Mouse (Mus musculus) right cerebral cortex, adult 2 months (tissue): Measurements from ENCODE around the gene Dab1.

Experiments used
- DNase-seq, 2 experiments: peaks; one replicate each; pipeline ENCODE4 v3.0.0; 2021 to 2022; ENCODE audit warnings: low spot score in 2 of 2

Dab1 gene

DNA sequence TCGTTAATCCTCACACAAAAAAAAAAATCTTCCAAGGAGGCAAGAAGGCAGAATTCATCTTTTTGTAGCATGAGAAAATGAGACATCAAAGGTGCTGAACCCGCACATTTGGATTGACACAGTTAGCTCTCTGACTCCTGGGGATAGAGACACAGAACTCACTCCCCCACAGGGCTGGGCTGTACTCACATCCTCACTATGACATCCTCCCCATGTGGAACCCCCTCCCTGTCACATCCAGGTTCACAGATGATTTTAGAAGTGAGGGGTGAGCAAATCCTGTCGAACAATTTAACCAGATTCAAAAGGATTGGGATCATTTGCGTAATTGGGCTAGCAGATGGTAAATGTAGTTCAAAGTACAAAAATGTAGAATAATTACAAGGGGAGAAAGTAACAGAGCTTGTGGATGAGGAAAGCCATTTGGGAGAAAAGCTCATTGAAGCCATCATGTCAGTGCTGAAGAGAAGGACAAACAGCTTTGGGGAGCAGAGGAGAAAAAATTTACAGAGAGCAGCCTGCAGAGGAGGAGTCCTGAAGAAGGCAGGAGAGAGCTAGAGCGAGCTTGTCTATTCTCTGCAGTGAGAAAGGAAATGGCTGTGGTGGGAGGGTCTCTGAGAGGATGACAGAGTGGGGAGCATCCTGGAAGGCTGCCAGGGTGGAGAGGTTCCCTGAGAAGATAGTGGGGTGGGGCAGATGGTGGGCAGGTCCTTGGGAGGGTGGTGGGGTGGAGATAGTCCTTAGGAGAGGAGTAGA lies 890.2 kb downstream of the Dab1 start:
- no peak for DNase-seq

DNA sequence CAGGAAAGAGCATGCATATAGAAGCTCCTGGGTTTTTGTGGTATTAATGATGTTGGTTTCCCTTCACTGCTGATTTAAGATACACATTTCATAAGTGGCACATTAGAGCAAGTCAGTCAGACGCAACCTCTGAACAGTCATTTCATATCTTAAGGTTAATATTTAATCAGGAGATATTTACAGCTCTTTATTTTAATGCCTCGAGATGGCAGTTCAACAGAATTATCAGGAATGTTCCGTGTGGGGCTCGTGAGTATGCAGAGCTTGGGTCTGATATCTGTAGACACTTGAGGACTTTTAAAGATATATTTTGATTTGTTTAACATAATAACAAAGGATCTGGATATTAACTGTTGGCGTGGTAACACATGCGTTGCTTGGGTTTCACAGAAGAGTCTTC lies 892.7 kb downstream of the Dab1 start:
- DNase-seq: no peak

- DNase-seq: no peak
These were observed 893.4 kb downstream of the Dab1 start for GRCm38 (mm10) chr4:104512513-104512912.

DNA sequence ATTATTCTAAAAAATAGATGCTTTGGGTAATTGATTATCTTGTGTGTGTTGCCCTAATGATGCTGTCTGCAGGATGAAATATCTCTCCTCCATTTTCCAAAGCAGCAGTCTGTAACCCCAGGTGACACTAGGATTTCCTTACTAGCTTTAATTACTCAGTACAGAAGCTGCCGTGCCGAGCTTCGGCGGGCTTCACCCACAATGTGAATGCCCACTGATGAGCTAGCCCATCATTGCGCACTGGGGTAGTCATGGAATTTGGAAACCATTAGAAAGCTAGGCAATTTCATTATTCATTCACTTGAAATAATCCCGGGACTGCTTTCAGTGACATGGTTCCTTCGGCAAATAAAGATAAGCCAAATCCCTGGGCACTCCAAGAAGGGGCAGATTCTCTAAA lies 894.5 kb downstream of the Dab1 start:
- no peak for DNase-seq

- DNase-seq: peak; percentile 44 to 58
These were observed 895.4 kb downstream of the Dab1 start for GRCm38 (mm10) chr4:104514568-104515000.

DNA sequence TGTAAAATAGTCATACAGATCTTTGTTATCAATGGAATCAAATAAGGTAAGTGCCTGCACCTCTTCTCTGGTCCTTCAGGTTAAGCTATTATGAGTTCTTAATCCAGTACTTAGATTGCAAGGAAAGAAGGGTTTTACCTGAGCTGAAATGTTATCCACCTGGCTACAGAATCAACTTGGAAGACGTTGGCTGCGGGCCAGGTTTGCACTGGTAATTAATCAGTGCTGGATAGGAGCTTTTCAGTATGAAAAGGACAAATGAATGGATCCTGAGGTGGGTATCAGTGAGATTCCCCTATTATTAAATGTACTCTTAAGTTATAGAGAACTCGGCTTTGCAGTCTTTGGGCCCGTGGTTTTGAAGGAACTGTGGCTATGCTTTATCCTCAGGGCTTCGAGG lies 896.5 kb downstream of the Dab1 start:
- DNase-seq: no peak

- DNase-seq: no peak
These were observed 903.2 kb downstream of the Dab1 start for GRCm38 (mm10) chr4:104522324-104522723.

- no peak for DNase-seq
These were observed 904.6 kb downstream of the Dab1 start for GRCm38 (mm10) chr4:104523776-104524175.

DNA sequence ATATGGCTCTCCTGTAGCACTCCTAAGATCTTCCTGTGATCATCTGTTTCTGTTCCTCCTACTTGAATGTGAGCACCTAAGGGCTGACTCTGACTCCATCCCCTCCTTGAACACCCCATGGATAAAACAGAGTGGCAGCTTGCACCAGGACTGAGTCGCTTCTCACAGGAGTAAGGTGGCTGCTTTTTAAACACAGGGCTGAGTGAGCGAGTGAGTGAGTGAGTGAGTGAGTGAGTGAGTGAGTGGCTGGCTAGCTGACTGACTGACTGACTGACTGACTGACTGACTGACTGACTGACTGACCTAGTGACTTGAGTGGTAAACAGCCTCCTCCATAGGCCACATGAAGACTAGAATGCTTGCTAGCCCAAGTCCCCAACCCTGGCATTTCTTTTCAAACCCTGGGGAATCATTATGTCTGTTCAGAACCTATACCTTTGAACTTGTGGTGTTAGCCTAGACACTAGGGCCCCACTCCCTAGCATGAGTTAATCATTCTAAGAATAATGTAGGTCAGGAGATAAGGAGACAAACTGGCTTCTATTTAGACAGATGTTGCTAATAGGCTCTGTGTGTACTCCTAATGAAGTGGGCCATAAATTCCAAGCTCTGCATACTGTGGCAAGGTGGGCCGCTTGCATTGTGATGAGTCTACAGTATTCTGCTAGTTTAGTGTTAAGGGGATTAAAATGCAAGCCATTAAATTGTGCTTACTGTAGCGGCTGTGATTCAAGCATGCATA lies 910.9 kb downstream of the Dab1 start:
- DNase-seq: no peak

DNA sequence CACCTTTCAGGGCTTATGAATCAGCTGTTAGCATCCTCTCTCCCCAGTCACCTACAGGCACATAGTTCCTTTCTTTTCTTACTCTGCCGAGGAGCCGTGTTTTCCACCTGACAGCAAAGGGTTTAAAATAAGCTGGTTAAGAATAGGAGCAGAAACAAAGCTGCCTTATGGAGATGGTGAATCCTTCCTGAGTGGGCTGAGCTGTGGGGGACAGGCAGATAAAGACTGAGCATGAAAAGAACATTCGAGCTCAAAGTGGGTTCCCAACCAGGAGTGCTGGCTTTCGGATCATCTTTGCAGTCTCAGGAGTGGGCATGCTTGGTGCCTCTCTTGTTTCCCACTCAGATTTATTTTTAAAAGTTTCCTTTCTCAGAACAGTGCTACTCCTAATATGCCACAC lies 913.7 kb downstream of the Dab1 start:
- DNase-seq: peak; percentile 66 to 68

DNA sequence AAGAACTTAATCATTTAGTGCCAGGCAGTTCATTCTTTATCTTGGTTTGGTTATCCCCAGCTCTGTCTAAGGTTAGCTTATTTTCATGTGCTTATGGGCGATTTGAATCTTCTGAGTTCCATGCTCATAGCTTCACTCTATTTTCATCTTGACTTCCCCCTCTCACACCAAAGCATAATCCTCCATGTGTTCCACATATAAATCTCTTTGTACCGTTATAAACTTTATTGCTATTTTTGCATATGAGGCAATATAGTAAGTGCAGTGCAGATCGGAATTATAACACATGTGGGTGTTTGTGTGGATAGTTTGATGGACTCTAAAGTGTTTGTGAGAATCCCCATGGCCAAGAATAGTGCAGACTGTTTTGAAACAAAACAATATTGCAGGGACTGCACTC lies 919.3 kb downstream of the Dab1 start:
- no peak for DNase-seq

- no peak for DNase-seq
These were observed 919.9 kb downstream of the Dab1 start for GRCm38 (mm10) chr4:104539047-104539446.

DNA sequence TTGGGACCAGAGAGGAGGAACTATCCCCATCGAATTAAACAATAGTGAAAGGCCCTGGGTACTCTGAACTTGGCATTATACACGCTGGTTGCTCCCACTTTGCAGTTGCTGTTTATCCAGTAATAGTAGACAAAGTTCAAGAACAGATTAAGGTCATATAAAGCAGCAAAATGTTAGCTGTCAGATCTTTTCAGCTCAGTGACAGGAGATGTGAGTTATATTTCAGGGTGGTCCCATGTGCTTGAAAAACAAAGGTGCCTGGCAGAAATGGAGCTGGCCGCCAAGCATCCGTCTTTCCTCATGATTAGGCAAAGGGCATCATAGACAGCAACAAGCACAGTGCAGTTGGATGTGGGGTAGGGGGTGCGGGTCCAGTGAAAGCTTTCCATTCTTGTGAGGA lies 927.9 kb downstream of the Dab1 start:
- no peak for DNase-seq

DNA sequence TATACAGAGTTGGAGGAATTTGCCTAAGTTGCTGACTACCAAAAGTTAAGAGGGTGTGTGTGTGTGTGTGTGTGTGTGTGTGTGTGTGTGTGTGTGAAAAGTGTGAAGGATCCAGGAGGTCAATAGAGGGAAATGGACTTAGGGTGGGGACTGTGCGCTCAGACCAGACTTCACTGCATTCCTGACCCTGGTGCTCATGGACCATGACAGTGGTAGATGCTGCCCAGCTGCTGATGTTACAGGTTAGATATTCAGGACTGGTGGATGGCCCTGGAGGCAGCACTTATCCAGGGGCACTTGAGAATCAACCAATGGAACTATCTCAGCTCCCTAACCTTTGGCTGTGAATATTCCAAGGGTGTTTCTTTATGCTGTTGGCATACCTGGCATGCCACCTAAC lies 929.1 kb downstream of the Dab1 start:
- no peak for DNase-seq

- no peak for DNase-seq
These were observed 931.5 kb downstream of the Dab1 start for GRCm38 (mm10) chr4:104550581-104551205.

DNA sequence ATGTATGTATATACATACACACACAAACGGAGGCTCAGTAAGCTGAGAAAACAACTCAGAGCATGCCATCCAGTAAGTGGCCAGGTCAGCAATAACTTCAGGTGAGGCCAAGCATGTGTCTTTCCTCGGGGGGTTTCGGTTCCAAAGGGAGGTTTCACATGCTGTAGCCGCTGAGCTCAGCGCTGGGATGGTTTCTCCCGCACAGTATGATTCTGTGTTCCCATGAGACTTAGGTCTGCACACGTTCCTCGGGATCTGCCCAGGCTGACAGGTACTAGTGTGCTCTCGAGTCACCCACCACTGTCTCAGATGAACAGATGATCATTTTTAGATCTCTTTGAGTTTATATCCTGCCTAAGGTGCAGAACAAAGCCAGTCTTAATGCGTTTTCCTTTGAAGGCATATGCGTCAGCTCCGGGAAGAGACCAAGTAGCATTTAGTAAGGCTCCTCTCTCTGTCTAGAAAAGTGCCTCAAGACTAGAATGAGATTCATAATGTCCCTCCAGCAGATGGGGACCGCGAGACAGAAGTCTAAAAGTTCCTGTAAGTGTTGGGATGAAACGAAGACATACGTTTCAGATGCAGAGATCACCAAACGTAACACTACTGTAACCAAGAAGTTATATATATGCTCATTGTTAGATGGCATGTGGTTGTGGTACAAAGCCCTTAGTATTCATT lies 932.4 kb downstream of the Dab1 start:
- no peak for DNase-seq

DNA sequence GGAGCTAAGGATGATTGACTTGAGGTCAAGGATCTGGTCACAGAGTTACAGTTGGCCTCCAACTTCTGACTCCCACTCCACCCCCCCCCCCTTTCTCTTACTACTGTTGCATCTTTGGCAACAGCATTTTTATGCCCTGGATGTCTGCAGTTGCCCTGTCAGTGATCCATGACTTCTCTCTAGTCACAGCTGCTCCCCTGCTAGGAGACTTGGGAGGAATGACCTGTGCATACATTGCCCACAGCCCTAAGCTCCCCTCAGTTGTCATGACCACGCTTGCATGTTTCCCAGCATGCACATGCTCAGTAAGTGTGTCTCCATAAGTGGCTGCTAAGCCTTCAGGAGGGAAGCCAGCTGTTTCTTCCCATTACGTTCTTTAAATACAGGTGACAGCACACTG lies 936.2 kb downstream of the Dab1 start:
- DNase-seq: no peak

GRCm38 (mm10) chr4:104563512-104563911 lies 944.4 kb downstream of the Dab1 start:
- peak; percentile 45 for DNase-seq

GRCm38 (mm10) chr4:104570523-104570922 lies 951.4 kb downstream of the Dab1 start:
- DNase-seq: no peak

DNA sequence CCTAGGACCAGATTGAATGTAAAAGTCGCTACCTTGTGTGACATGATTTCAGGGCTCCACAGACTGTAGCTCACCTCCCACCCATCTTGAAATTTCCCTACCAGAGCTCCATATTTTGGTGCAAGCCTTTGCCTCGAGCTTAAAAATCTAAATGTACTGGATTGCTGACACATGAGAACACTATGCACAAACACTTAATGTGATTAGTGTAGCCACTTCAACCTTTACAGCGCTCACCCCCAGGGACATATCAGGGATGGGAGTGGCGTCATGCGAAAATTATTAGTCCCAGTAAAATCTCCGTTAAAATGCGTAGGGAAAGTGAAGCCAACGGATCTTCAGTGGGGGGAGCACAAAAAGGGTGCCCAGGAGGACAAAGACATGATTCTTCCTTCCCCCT lies 953.3 kb downstream of the Dab1 start:
- no peak for DNase-seq

DNA sequence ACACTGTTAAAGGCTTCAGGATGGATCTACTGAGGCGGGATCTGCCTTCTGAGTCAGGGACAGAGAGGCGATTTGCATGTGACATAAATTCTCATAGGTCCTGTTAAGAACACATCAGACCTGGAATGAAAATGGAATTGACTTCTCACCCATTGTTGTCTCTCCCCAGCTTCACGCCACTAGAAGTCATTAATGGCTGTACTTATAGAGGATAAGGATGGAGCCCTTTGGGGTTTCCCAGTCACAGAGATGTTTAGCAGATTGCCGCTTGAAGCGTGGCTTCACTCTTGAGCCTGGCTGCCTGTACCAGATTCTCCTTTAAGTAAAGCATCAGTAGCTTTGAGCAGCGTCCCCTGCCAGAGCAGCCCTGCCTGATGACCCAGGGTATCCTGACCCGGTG lies 954.3 kb downstream of the Dab1 start:
- DNase-seq: no peak

DNA sequence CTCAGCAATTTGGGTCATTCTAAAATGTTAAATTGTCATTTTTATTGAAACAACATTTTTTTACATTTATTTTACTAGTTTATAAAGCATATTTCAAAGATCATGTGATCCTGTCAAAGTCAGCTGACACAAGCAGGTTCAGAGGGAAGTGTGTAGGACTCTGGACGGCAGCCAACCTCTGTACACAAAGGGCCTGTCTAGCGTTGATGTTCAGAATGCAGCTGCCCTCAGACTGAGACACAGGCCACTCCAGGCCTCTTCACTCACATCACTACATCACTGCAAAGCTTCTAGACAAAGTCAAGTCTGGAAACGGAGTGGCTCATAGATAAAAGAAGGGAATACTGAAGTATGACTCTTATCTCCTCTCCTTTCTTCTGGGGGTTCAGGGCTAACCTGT lies 959.2 kb downstream of the Dab1 start:
- no peak for DNase-seq
